Mouse (Mus musculus) cerebellum, postnatal 10 days (tissue): Measurements from ENCODE around the gene Grk4.
A peak's percentile ranks its signal among the peaks of the same experiment; 100 is the strongest.
"Not testable (repeated sequence)": the region's sequence is repeated elsewhere in the genome, so short reads cannot be mapped to it uniquely, and the experiment has no call there.

ENCODE experiments used
- DNase-seq, 2 experiments: peaks; one replicate each; pipeline ENCODE4 v3.0.0; 2021; ENCODE audit warnings: mixed read lengths in 2 of 2

The Grk4 gene

DNA sequence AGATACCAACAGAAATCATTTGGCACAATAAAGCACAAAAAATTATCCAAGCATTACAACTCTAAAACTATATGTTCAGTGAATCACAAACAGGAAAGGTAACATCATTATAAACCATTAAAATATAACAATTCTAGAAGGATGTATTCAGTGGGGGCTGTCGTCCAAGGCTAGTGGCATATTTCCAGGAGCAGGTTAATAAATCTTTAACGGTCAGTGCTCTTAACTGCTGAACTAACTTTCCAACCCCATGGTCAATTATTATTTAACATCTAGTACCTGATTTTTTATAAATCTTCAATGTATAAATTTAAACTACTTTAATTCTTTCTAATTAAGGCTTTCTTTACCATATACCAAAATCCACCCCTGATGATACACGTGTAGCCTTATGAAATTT, 54.2 kb downstream of the Grk4 start:
- not testable (repeated sequence) for DNase-seq

GRCm38 (mm10) chr5:34714816-34715215, 54.6 kb downstream of the Grk4 start:
- DNase-seq, result no peak

DNA sequence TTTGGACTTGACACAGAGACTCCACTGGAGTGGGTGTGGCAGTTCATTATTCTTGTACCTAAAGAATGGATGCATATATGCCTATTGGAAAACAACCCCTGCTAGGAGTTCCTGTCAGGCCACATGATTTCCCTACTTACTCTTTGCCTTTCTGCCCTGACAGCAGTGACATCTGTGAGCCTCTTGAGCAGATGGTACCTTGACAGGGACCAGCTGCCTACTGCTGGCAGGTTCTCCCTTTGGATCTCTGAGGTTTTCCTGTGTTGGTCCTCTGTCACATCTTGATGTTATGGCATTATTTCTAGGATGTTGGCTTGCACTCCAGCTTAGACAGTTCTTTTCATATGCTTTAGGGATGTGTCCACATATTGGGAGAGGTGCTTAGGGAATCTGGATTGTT, 69.0 kb downstream of the Grk4 start:
- peak; percentile 72 to 74 for DNase-seq

DNA sequence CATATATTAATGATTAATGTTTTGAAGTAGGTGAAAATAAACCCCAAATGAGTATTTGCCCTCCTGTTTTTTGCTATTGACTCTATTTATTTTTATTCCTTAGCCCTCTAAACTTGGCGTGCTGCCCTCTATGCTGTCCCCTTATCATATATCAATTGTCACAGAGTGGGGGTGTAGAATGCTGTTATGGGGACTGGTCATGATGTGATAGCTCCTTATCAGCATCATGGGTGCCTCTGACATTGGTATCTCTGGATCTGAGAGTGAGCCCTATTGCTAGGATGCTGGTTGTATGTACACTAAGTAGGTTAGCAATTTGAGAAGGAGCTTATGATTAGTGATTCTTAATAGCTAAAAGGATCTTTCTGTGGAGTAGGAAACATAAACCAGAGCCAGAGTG, 70.1 kb downstream of the Grk4 start:
- no peak for DNase-seq

DNA sequence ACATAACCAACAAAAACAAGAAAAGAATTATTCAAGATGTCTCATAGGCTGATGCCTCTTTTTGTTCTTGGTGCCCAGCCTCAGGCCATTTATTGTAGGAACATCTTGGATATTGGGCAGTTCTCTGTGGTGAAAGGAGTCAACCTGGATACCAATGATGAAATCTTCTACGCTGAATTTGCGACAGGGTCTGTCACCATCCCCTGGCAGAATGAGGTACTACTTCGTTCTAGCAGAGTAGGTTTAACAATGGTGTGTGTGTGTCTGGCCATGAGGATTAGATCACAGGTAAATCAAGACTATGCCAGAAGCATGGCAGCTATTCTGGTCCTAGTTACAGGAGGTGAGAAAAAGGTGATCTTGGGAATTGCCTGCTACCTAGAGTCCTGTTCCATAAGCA, 91.3 kb downstream of the Grk4 start:
- peak in 1 of 2 experiments; percentile 17 for DNase-seq

DNA sequence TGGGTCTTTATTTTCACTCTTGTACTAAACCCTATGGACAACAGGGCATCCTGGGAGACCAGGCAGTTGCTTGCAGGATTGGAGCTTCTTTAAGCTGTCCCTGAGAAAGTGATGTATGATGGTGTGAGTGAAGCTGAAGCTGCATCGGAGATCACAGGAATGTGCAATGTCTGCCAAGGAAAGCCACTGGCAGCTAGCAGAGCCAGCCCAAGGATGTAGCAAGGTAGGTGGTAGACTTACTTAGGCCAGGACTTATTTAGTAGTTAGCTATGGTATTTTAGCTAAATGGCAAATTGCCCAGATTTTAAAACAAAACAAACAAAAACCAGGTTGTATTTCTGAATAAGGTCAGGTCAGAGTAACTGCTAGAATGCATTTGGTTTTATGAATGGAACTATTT, 98.6 kb downstream of the Grk4 start:
- DNase-seq, result no peak

DNA sequence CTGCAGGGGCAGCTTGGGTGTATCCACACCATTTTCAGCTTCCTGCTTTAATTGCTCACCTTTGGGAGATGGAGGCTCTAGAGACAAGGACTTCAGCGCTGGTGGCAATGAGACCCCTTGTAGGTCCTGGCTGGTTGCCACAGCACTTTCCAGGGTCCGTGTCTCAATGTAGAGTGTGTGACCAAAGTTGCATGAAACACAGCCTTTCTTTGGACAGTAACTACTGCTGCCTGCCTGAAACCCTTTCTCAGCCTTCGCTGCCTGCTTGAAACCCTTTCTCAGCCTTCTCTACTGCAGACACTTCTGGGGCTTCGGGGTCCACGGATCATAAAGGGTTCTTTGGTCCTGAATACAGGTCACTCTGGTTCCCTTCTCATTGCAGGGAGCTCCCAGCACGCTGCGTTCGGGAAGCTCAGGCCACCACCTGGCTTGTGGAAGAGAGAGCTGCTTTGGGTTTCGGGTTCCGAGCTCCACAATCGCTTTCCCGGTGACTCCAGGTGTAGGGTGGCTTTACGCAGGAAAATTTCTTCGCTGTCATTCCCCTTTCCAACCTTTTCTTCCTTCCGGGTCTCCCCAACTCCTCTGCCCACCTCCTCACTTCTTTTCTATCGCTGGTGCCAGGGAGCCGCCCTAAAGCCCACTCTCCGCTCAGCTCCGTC, 100.8 kb downstream of the Grk4 start:
- DNase-seq, result peak in 1 of 2 experiments; percentile 54

DNA sequence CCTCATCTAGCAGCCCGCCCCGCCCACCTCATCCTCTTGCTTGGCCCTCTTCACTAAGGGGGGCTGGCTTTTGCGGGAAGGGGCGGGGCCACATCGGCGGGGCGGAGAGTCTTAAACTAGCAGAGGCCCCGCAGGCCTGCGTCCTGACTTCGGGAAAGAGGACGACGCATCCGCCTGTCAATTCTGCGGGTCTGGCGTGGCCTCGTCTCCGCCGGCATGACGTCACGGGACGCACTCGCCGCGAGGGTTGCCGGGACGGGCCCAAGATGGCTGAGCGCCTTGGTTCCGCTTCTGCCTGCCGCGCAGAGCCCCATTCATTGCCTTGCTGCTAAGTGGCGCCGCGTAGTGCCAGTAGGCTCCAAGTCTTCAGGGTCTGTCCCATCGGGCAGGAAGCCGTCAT, 101.3 kb downstream of the Grk4 start, which contains the start of gene Htt:
TSS of gene Htt (plus strand) at position 232 of the 400 bp plus-strand sequence.
- peak; percentile 98 to 99 for DNase-seq

- peak; percentile 68 to 71 for DNase-seq
Measured at GRCm38 (mm10) chr5:34761934-34762611, 101.9 kb downstream of the Grk4 start.

GRCm38 (mm10) chr5:34771818-34772217, 111.6 kb downstream of the Grk4 start:
- DNase-seq, result no peak

DNA sequence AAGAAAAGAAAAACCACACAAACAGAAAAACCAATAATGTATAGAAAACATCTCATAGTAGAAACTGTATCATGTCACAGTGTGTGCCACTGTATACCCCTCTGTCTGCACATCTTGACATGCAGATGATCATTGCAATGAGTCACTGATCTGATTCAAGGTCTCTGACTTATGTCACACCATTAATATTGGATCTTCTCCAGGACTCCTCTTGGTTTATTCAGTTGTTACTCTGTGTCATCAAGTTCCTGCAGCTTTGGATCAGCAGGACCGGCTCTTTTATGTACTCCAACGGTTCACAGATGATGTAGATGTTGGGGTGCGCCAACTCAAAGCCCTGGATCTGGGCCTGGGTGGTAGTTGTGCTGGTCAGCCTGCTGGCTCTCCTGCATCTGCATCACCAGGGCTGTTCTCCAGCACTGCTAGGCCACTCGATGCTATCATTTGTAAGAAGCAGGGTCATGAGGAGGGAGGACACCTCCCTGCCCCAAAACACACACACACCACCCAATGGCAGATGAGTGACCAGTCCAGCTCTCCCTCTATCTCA, 112.6 kb downstream of the Grk4 start:
- DNase-seq, result no peak

- DNase-seq, result no peak
Measured at GRCm38 (mm10) chr5:34773392-34773791, 113.2 kb downstream of the Grk4 start.

DNA sequence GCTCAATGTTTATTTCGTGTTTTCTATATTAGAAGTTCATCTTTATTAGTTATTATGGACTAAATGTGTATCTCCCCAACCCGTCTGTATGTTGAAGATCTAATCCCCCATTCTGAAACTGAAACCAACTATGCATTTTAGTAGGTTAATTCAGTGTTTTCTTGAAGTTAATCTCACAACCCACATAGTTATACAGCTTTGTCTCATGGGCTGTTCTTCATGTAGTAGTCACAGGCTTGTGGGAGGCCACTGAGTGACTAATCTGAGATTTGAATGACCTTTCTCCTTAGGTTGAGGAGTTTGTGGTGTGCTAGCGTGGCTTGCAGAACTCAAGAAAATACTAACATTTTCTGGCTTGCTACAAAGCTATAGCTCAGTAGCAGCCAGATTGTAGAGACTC, 124.8 kb downstream of the Grk4 start:
- DNase-seq, result no peak

- DNase-seq, result no peak
Measured at GRCm38 (mm10) chr5:34791141-34791540, 131.0 kb downstream of the Grk4 start.

DNA sequence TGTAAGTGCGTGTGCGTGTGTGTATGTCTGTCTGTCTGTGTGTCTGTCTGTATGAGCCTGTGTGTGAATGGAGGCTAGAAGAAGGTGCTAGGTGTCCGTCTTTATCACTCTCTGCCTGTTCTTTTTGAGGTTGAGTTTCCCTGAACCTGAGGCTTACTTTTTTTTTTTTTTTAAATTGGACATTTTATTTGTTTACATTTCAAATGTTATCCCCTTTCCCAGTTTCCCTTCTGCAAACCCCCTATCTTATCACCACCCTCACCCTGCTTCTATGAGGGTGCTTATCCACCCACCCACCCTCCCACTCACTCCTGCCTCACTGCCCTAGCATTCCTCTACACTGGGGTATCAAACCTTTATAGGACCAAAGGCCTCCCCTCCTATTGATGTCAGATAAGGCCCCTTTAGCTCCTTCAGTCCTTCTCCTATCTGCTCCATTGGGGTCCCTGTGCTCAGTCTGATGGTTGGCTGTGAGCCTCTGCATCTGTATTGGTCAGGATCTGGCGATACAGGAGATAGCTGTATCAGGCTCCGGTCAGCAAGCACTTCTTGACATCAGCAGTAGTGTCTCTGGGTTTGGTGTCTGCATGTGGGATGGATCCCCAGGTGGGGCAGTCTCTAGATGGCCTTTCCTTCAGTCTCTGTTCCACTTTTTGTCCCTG, 140.2 kb downstream of the Grk4 start:
- DNase-seq, result no peak
